9 mouse cellular contexts compared by ENCODE assay signal in the genomic region with DNA sequence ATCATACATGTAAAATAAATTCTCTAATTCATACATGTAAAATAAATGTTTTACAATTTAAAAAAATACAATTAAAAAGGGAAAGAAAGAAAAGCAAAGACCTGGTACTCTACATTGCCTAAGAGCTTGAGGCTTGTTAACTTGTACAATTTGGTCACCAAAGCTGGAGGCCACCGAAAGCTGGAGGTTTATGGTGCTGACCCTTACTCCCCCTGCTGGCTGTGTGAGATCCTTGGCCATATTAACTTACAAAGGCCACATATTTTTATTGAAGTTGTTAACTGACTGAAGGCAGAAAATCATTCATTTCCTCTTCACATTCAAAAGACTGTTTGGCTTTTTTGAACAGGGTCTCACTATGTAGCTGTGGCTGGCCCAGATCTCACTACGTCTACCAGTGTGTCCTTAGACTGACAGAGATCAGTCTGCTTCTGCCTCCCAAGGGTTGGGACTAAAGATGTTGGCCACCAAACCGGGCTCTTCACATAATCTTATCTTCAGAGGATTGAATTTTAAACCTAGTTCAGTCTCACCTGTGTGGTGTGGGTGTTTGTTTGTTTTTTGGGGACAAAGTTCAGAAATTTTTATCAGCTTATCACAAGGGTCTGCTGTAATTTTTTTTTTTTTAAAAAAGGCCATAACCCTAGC. TPM values are rescaled to one million over a fixed set of nuclear protein-coding genes. Genes with fewer than 3 reads are reported as not detected.
A peak's percentile ranks its signal among the peaks of the same experiment; 100 is the strongest.
DNase-seq lines count a peak whose midpoint lies in the region; ATAC-seq and TF ChIP-seq lines count a peak whose summit lies in the region.
"Had no signal": no experiment of that assay in that cellular context is flagged by ENCODE, and none has a peak within 500 bp of the region (broad histone marks: within the 10 kb centered on the region; RNA-seq: fewer than 3 reads in every experiment).

No protein-coding gene starts in this region.

- TF ChIP-seq POLR2A in testis, adult 2 months (IDR thresholded peaks at IDR 0.05; ENCODE audit: control insufficient read depth, low read depth, low read length): no peak

- intact Hi-C loops in left cerebral cortex, postnatal 10 days (cut with DNase I): no loop called here

- no peak overlapping the region for H3K4me3 ChIP-seq in testis, adult 2 months (ENCODE audit: control insufficient read depth, low read depth, low read length)
- no peak overlapping the region for H3K4me3 ChIP-seq in kidney, embryonic 16.5 days (ENCODE audit: low read length)
- H3K4me3 ChIP-seq: heart, embryonic 15.5 days had no signal

- no peaks in the 10 kb centered on the region for H3K27me3 ChIP-seq in testis, adult 2 months (ENCODE audit: control insufficient read depth, insufficient read depth, low read length)
- H3K27me3 ChIP-seq in kidney, embryonic 16.5 days (ENCODE audit: insufficient read depth, low read length): no peaks in the 10 kb centered on the region
- H3K27me3 ChIP-seq: heart, embryonic 15.5 days had no signal

- H3K4me1 ChIP-seq in testis, adult 2 months (ENCODE audit: control insufficient read depth, insufficient read depth, low read length): no peaks in the 10 kb centered on the region
- H3K4me1 ChIP-seq in kidney, embryonic 16.5 days (ENCODE audit: insufficient read depth, low read length): peaks cover 29% of the 10 kb centered on the region

- H3K27ac ChIP-seq in testis, adult 2 months (ENCODE audit: control insufficient read depth, insufficient read depth, low read depth, low read length): no peak overlapping the region
- H3K27ac ChIP-seq in kidney, embryonic 16.5 days (ENCODE audit: low read length): 0 out of 2 replicates have a peak overlapping the region, but pooled peaks have one; percentile 25
- H3K27ac ChIP-seq: heart, embryonic 15.5 days had no signal

- H3K36me3 ChIP-seq in testis, adult 2 months (ENCODE audit: control insufficient read depth, insufficient read depth, low read length): no peaks in the 10 kb centered on the region
- H3K36me3 ChIP-seq in kidney, embryonic 16.5 days (ENCODE audit: insufficient read depth, low read length): no peaks in the 10 kb centered on the region
- H3K36me3 ChIP-seq: heart, embryonic 15.5 days had no signal

- TF ChIP-seq CTCF in testis, adult 2 months (IDR thresholded peaks at IDR 0.05; ENCODE audit: control insufficient read depth, insufficient read depth, insufficient replicate concordance, low read depth, low read length): peak; percentile 25; the same call in 1 of the 2 replicates

- no peak overlapping the region for H3K4me2 ChIP-seq in kidney, embryonic 16.5 days (replicated peaks; ENCODE audit: low read depth, low read length)
- H3K4me2 ChIP-seq: heart, embryonic 15.5 days had no signal

- H3K9ac ChIP-seq in kidney, embryonic 16.5 days (replicated peaks; ENCODE audit: low read length): no peak overlapping the region
- H3K9ac ChIP-seq: heart, embryonic 15.5 days had no signal

- 53% methylated on average over 3 of the region's 3 CpGs for WGBS in kidney, embryonic 16.5 days

- no peaks in the 10 kb centered on the region for H3K9me3 ChIP-seq in kidney, embryonic 16.5 days (ENCODE audit: low read length)
- H3K9me3 ChIP-seq: heart, embryonic 15.5 days had no signal

- ATAC-seq in CD4-positive, CD25-positive, alpha-beta regulatory T cell, adult 4 months: no peak
- ATAC-seq in kidney, embryonic 16.5 days (ENCODE audit: low FRiP score, low TSS enrichment): no peak

- peak; percentile 68 for DNase-seq in CD4-positive, CD25-positive, alpha-beta regulatory T cell, adult 2 months (ENCODE audit: low read depth, low spot score)
- no peak for DNase-seq in testis, postnatal 14 days (ENCODE audit: low spot score)
- peak; percentile 29 to 39 for DNase-seq in natural killer cell, adult 2 months (ENCODE audit: low spot score in 2 of 2)
- no peak for DNase-seq in right cerebral cortex, adult 18-20 months
- no peak for DNase-seq in left cerebral cortex, postnatal 10 days (ENCODE audit: extremely low spot score in 1 of 2, low spot score in 2 of 2)

RNA-seq across cellular contexts. Expression of a gene that starts 8.4 kb away (rescaled TPM):
- 100 to 1,000 TPM; 213 to 244 TPM for polyA plus RNA-seq in CD4-positive, CD25-positive, alpha-beta regulatory T cell, adult 4 months (2017; shearing (Covaris generic))
- 51.6 and 56.8 TPM in 2 replicates for polyA plus RNA-seq in testis, adult 2 months (2012; rRNA removed)
- polyA plus RNA-seq in kidney, embryonic 16.5 days (2015; fragmentation: Nextera tagmentation; extraction: Ambion mirVana): 324 and 333 TPM in 2 replicates
- total RNA-seq in left cerebral cortex, postnatal 10 days (2021): 100 to 1,000 TPM; 111 TPM

RNA-seq across cellular contexts. Expression of a gene that starts 22.7 kb away (rescaled TPM):
- polyA plus RNA-seq in CD4-positive, CD25-positive, alpha-beta regulatory T cell, adult 4 months (2017; shearing (Covaris generic)): under 1 TPM; 0.34 to 0.84 TPM
- polyA plus RNA-seq in testis, adult 2 months (2012; rRNA removed): 8.9 and 10.6 TPM in 2 replicates
- 3.8 and 4.2 TPM in 2 replicates for polyA plus RNA-seq in kidney, embryonic 16.5 days (2015; fragmentation: Nextera tagmentation; extraction: Ambion mirVana)
- total RNA-seq in left cerebral cortex, postnatal 10 days (2021): not detected

RNA-seq across cellular contexts. Expression of a gene that starts 29.5 kb away (rescaled TPM):
- polyA plus RNA-seq in CD4-positive, CD25-positive, alpha-beta regulatory T cell, adult 4 months (2017; shearing (Covaris generic)): not detected
- polyA plus RNA-seq in testis, adult 2 months (2012; rRNA removed): 0.24 and 0.43 TPM in 2 replicates
- 0.30 and 0.67 TPM in 2 replicates for polyA plus RNA-seq in kidney, embryonic 16.5 days (2015; fragmentation: Nextera tagmentation; extraction: Ambion mirVana)
- total RNA-seq in left cerebral cortex, postnatal 10 days (2021): under 1 TPM; 0.67 to 0.97 TPM

RNA-seq across cellular contexts. Expression of a gene that starts 40.7 kb away (rescaled TPM):
- polyA plus RNA-seq in CD4-positive, CD25-positive, alpha-beta regulatory T cell, adult 4 months (2017; shearing (Covaris generic)): 100 to 1,000 TPM; 322 to 361 TPM
- 43.2 and 53.3 TPM in 2 replicates for polyA plus RNA-seq in testis, adult 2 months (2012; rRNA removed)
- 831 and 924 TPM in 2 replicates for polyA plus RNA-seq in kidney, embryonic 16.5 days (2015; fragmentation: Nextera tagmentation; extraction: Ambion mirVana)
- 100 to 1,000 TPM; 350 to 359 TPM for total RNA-seq in left cerebral cortex, postnatal 10 days (2021)

RNA-seq across cellular contexts. Expression of a gene that starts 41.3 kb away (rescaled TPM):
- 10 to 100 TPM; 20.0 to 24.9 TPM for polyA plus RNA-seq in CD4-positive, CD25-positive, alpha-beta regulatory T cell, adult 4 months (2017; shearing (Covaris generic))
- polyA plus RNA-seq in testis, adult 2 months (2012; rRNA removed): 11.8 and 15.7 TPM in 2 replicates
- polyA plus RNA-seq in kidney, embryonic 16.5 days (2015; fragmentation: Nextera tagmentation; extraction: Ambion mirVana): 109 and 120 TPM in 2 replicates
- 100 to 1,000 TPM; 174 to 181 TPM for total RNA-seq in left cerebral cortex, postnatal 10 days (2021)

Comparison
In these comparisons a context has a peak if more than half of its experiments do, and no peak if none do; other contexts are left out.
1. DNase-seq: peak in CD4-positive, CD25-positive, alpha-beta regulatory T cell, adult 2 months (single experiment) and natural killer cell, adult 2 months (2 of 2); none in testis, postnatal 14 days (single experiment), right cerebral cortex, adult 18-20 months (single experiment) and left cerebral cortex, postnatal 10 days (0 of 2).